Mouse (Mus musculus) small intestine, adult 2 months (tissue): ENCODE measurements around the gene Atp1b4.

Source experiments
- CTCF ChIP-seq: fragments of 200-500 bp; IDR thresholded peaks from 2 replicates; pipeline ENCODE4 v1.5.1; 2012; ENCODE audit warnings: low read depth, mild to moderate bottlenecking, control low read depth, inconsistent platforms, low read length, moderate library complexity, mixed read lengths; ENCODE audit not compliant: insufficient replicate concordance, insufficient read length; ENCODE audit errors: extremely low read depth
- POLR2A ChIP-seq: fragments of 200-500 bp; IDR thresholded peaks from 2 replicates; pipeline ENCODE4 v1.6.1; 2012; ENCODE audit warnings: low read depth, mild to moderate bottlenecking, control low read depth, inconsistent platforms, low read length, moderate library complexity

DNA sequence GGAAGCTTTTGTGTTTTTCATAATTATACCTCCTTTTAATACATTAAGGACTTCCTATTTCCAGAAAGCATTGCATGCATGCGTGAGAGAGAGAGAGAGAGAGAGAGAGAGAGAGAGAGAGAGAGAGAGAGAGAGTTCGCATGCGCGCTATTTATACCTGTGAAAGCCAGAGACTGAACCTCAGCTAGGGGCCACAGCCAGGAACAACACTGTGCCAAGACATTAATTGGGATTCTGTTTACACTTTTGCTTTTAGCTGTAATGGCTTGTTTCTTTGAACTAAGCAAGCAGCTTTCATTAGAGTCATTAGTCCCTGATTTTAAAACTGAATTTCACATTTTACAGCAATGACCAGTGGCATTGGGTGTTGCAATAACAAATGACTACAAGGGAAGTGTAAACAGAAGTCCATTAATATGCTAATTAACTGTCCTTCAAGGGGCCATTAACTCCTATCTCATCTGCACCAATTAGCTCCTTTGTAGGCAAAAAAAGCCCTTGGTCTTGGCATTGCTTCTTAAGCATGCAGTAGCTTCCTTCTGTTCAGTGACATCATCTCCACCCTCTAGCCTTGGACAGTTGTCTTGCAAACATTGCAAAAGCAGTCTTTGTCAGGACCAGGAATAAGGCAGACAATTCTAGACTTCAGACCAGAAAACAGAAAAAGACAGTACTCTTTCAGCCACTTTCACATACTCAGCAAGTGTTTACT lies 14.9 kb downstream of the Atp1b4 start:
- no peak for TF ChIP-seq POLR2A
- no peak for TF ChIP-seq CTCF
